Mouse (Mus musculus) layer of hippocampus, adult 9-10 months (tissue): Measurements from ENCODE around the gene Susd3.

Experiments
- DNase-seq: peaks from one replicate; pipeline ENCODE4 v3.0.0; 2022; ENCODE audit warnings: low spot score

The Susd3 gene

DNA sequence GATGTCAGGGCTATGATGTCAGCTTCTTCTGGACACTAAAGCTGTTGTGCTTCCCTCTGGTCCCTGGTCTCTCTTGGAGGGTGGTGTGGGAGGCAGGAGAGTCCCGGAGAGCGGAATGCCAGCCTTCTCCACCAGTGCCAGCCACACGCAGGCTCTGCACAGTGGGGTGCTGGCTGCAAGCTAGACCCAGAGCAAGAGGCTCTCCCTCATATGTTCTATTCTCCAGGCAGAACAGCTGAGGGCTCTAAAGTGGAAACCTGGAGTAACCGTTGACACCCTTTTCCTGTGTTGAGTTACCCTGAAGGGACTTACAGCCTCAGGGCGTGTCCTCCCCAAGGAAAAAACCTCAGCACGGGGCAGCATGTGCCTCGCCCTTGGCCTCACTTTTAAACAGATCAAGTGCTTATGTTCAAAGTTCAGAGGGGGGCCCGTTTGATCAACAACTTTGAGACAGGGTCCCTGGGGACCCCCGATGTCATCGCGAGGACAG lies 61.7 kb downstream of the Susd3 start:
- DNase-seq = no peak

DNA sequence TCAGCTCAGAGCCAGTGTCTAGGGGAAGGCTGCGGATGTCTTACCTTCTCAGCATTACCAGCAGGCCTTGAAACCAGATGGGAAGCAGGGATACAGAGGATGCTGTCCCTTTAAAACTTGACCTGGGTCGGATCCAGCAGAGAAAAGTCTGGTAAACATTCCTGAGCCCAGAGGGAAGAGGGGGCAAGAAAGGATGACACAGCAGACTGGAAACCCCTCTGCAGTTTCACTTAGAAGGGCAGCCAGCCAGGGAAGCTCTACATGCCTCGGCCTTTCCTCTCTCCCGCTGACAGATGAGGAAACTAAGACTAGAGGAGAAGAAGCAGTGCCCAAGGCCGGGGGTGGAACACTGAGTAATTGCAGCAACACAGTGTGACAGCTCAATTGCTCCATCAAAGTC lies 64.9 kb downstream of the Susd3 start:
- DNase-seq = no peak

DNA sequence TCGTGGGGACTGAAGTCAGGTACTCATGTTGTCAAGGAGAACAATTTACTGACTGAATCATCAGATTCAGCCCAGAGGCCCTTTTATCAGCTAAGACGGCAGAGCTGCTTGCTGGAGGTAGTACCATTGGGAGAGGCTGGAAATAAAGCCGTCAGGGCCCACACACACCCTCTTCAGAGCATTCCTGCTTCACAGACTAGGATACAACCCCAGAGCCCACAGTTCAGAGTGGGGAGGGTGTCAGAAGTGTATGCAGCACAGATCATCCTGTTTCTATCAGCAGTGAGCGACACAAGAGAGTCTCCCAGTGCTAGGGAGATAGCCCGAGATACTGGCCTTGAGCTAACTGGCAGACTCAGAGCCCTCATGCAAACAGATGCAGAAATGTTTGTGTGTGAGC lies 65.3 kb downstream of the Susd3 start:
- DNase-seq = no peak

DNA sequence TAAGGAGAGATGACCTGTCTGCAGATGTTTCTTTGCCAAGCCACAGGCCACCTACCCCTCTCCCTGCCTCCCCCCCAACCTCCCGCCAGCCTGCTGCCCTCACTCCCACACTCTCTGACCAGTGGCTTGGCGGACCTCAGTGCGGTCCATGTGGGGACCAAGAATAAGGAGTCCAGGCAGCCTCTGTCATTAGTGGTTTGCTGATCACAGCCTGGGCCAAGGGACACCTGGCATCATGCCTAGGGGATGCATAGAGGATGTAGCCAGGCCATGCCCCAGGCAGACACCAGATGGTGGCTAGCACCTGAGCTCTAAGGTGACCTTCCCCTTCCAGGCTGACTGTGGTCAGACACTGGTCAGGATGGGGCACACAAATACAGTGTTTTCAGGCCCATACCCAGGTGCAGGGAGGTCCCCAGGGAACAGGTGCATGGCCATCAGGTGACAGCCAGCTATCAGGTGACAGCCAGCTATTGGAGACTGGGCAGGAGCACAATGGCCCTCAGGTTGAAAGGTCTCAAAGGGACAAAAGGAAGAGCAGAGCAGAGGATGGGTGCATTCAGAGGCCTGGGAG lies 67.0 kb downstream of the Susd3 start:
- no peak for DNase-seq

DNA sequence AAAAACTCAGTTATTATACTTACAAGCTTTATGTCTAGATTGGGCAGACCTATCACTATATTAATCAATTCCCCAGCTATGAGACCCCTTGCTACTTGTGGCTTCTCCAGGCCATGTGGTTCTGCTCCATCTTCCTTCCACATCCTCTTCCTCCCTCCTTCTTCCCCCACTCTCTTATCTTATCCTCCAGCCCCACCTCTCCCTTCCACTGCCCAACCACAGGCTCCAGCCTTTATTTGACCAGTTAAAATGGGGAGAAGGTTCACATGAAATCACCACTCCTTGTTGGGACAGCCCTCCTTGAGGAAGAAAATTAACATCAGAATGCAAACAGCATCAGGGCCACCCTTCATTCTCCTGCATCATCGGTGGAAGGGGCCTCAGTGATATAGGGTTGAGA lies 67.8 kb downstream of the Susd3 start:
- DNase-seq = no peak
